Mouse (Mus musculus) cerebellum, postnatal 36 days (tissue): ENCODE data around the gene Rbfox1.

Experiments used
- DNase-seq, 2 experiments: peaks; one replicate each; pipeline ENCODE4 v3.0.0; 2021 to 2022; ENCODE audit warnings: mixed read lengths in 2 of 2

Gene Rbfox1

GRCm38 (mm10) chr16:6365793-6366192, 480.6 kb downstream of the Rbfox1 start:
- no peak for DNase-seq

GRCm38 (mm10) chr16:6366649-6367048, 481.5 kb downstream of the Rbfox1 start:
- no peak for DNase-seq

- no peak for DNase-seq
Measured at GRCm38 (mm10) chr16:6380924-6381323, 495.8 kb downstream of the Rbfox1 start.

GRCm38 (mm10) chr16:6381572-6381971, 496.4 kb downstream of the Rbfox1 start:
- DNase-seq = no peak

GRCm38 (mm10) chr16:6382712-6383111, 497.6 kb downstream of the Rbfox1 start:
- peak in 1 of 2 experiments; percentile 40 for DNase-seq

- peak; percentile 33 to 43 for DNase-seq
Measured at GRCm38 (mm10) chr16:6390278-6390930, 505.2 kb downstream of the Rbfox1 start.

- DNase-seq = no peak
Measured at GRCm38 (mm10) chr16:6396676-6397409, 511.7 kb downstream of the Rbfox1 start.

GRCm38 (mm10) chr16:6397635-6398034, 512.5 kb downstream of the Rbfox1 start:
- no peak for DNase-seq

- DNase-seq = no peak
Measured at GRCm38 (mm10) chr16:6402816-6403215, 517.7 kb downstream of the Rbfox1 start.

- DNase-seq = no peak
Measured at GRCm38 (mm10) chr16:6414846-6415245, 529.7 kb downstream of the Rbfox1 start.

GRCm38 (mm10) chr16:6421623-6422145, 536.5 kb downstream of the Rbfox1 start:
- no peak for DNase-seq

GRCm38 (mm10) chr16:6423878-6424409, 538.8 kb downstream of the Rbfox1 start:
- DNase-seq = peak in 1 of 2 experiments; percentile 59

GRCm38 (mm10) chr16:6424738-6425137, 539.6 kb downstream of the Rbfox1 start:
- peak; percentile 78 to 86 for DNase-seq

GRCm38 (mm10) chr16:6427292-6428281, 542.4 kb downstream of the Rbfox1 start:
- peak; percentile 37 to 69 for DNase-seq

GRCm38 (mm10) chr16:6430981-6431380, 545.8 kb downstream of the Rbfox1 start:
- DNase-seq = peak; percentile 59 to 62

- peak in 1 of 2 experiments; percentile 63 for DNase-seq
Measured at GRCm38 (mm10) chr16:6436445-6436844, 551.3 kb downstream of the Rbfox1 start.

- DNase-seq = no peak
Measured at GRCm38 (mm10) chr16:6448250-6448649, 563.1 kb downstream of the Rbfox1 start.

- DNase-seq = no peak
Measured at GRCm38 (mm10) chr16:6455349-6455748, 570.2 kb downstream of the Rbfox1 start.

- no peak for DNase-seq
Measured at GRCm38 (mm10) chr16:6479094-6479590, 594.0 kb downstream of the Rbfox1 start.

GRCm38 (mm10) chr16:6479616-6480410, 594.7 kb downstream of the Rbfox1 start:
- peak in 1 of 2 experiments; percentile 45 for DNase-seq

- peak; percentile 68 to 85 for DNase-seq
Measured at GRCm38 (mm10) chr16:6480411-6480728, 595.2 kb downstream of the Rbfox1 start.
